ENCODE assay signal across 7 mouse cellular contexts in the genomic region with DNA sequence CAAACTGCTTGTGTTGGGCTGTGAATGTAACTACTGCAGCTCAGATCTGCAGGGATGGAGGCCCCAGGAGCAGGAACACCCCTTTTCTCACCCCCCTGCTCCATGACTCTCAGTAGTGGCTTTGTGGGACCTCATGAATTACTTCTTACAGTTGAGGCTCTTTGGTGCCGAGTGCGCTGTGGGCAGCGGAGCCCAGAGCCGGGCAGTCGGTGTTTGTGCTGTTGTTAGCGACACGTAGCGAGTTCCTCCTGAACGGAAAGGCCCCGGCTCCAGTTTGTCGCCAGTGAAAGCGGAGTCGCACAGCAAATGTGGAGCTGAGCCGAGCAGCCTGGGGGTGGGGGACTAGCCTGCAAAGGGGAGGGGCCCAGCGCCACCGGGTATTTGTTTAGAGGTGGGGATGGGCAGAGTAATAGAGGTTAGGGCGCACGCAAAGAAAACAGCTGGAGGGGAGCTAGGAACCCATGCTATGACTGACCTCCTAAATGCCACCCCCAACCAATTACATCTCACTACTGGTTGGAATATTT. TPM values are rescaled to one million over a fixed set of nuclear protein-coding genes. Genes with fewer than 3 reads are reported as not detected.
DNase-seq lines count a peak whose midpoint lies in the region; ATAC-seq lines count a peak whose summit lies in the region.

No protein-coding gene starts in this region.

- peak; percentile 60; the same call in 1 of the 2 replicates for ATAC-seq in forebrain, embryonic 12.5 days (ENCODE audit: low FRiP score)
- peak; percentile 32 to 45; a peak in 2 of 4 replicates for ATAC-seq in hematopoietic stem cell, adult 5-6 weeks (replicated peaks in 1 of 2; ENCODE audit: insufficient read depth in 1 of 2, low FRiP score in 2 of 2, low TSS enrichment in 1 of 2, low read depth in 1 of 2, poor library complexity in 2 of 2, severe bottlenecking in 2 of 2)
- peak; percentile 81 for ATAC-seq in limb, embryonic 12.5 days (ENCODE audit: insufficient number of reproducible peaks, insufficient read depth, low FRiP score, low TSS enrichment, low read depth)
- ATAC-seq in midbrain, embryonic 14.5 days (ENCODE audit: low FRiP score, low TSS enrichment), result peak; percentile 66; the same call in 1 of the 2 replicates
- no peak for ATAC-seq in megakaryocyte-erythroid progenitor cell, adult 5-6 weeks (replicated peaks; ENCODE audit: low FRiP score, low TSS enrichment, poor library complexity, severe bottlenecking)

- H3K9ac ChIP-seq in forebrain, embryonic 12.5 days, result peak overlapping the region; percentile 45; the same call in 1 of the 2 replicates
- H3K9ac ChIP-seq in limb, embryonic 12.5 days (replicated peaks), result peak overlapping the region; percentile 44
- H3K9ac ChIP-seq in midbrain, embryonic 14.5 days (replicated peaks; ENCODE audit: low read length), result peak overlapping the region; percentile 27

- peak overlapping the region; percentile 53 for H3K4me2 ChIP-seq in forebrain, embryonic 12.5 days
- peak overlapping the region; percentile 57 for H3K4me2 ChIP-seq in limb, embryonic 12.5 days
- peak overlapping the region; percentile 53 for H3K4me2 ChIP-seq in midbrain, embryonic 14.5 days (ENCODE audit: low read length)

- peaks cover 86% of the 10 kb centered on the region for H3K27me3 ChIP-seq in forebrain, embryonic 12.5 days
- no peaks in the 10 kb centered on the region for H3K27me3 ChIP-seq in limb, embryonic 12.5 days
- no peaks in the 10 kb centered on the region for H3K27me3 ChIP-seq in midbrain, embryonic 14.5 days (ENCODE audit: control insufficient read depth, insufficient read depth, low read length)

- peak overlapping the region; percentile 58; the same call in 1 of the 2 replicates for H3K27ac ChIP-seq in forebrain, embryonic 12.5 days
- peak overlapping the region; percentile 85 for H3K27ac ChIP-seq in limb, embryonic 12.5 days
- H3K27ac ChIP-seq in midbrain, embryonic 14.5 days (replicated peaks; ENCODE audit: low read depth, low read length), result peak overlapping the region; percentile 54; the same call in 1 of the 2 replicates

- under 1% methylated on average over 18 of the region's 18 CpGs for WGBS in forebrain, embryonic 12.5 days
- WGBS in limb, embryonic 12.5 days, result under 1% methylated on average over 18 of the region's 18 CpGs
- 2% methylated on average over 18 of the region's 18 CpGs for WGBS in midbrain, embryonic 14.5 days

- H3K4me1 ChIP-seq in forebrain, embryonic 12.5 days, result peaks cover 34% of the 10 kb centered on the region
- peaks cover 64% of the 10 kb centered on the region for H3K4me1 ChIP-seq in limb, embryonic 12.5 days (replicated peaks)
- peaks cover 41% of the 10 kb centered on the region for H3K4me1 ChIP-seq in midbrain, embryonic 14.5 days (ENCODE audit: control insufficient read depth, insufficient read depth, low read length)

- H3K36me3 ChIP-seq in forebrain, embryonic 12.5 days (replicated peaks), result no peaks in the 10 kb centered on the region
- H3K36me3 ChIP-seq in limb, embryonic 12.5 days, result no peaks in the 10 kb centered on the region
- H3K36me3 ChIP-seq in midbrain, embryonic 14.5 days (ENCODE audit: control insufficient read depth, insufficient read depth, low read length), result no peaks in the 10 kb centered on the region

- peak overlapping the region; percentile 11; the same call in 1 of the 2 replicates for H3K4me3 ChIP-seq in forebrain, embryonic 12.5 days (replicated peaks)
- H3K4me3 ChIP-seq in limb, embryonic 12.5 days (replicated peaks), result peak overlapping the region; percentile 25
- H3K4me3 ChIP-seq in midbrain, embryonic 14.5 days (replicated peaks; ENCODE audit: low read depth, low read length), result peak overlapping the region; percentile 22

- H3K9me3 ChIP-seq in forebrain, embryonic 12.5 days, result no peaks in the 10 kb centered on the region
- H3K9me3 ChIP-seq in limb, embryonic 12.5 days, result no peaks in the 10 kb centered on the region
- H3K9me3 ChIP-seq in midbrain, embryonic 14.5 days (ENCODE audit: control insufficient read depth, low read length), result no peaks in the 10 kb centered on the region

- DNase-seq in B cell, adult 2 months, result peak; percentile 42 to 49
- DNase-seq in ES-CJ7 (ENCODE audit: low read depth, low spot score), result peak; percentile 21
- DNase-seq in midbrain, embryonic 14.5 days, result peak; percentile 72

RNA-seq across cellular contexts. Expression of gene Ebf1, which starts 48.1 kb away (rescaled TPM):
- polyA plus RNA-seq in forebrain, embryonic 12.5 days (2016; fragmentation: Nextera tagmentation; extraction: Ambion mirVana), result 26.8 and 27.2 TPM in 2 replicates
- total RNA-seq in hematopoietic stem cell, adult 5-6 weeks (2017), result 0.56 TPM in 1 of 2 replicates, not detected in the other
- 93.3 and 95.7 TPM in 2 replicates for polyA plus RNA-seq in limb, embryonic 12.5 days (2016; fragmentation: Nextera tagmentation; extraction: Ambion mirVana)
- 98.3 and 112 TPM in 2 replicates for polyA plus RNA-seq in midbrain, embryonic 14.5 days (2014; fragmentation: Nextera tagmentation; extraction: Ambion mirVana)
- total RNA-seq in megakaryocyte-erythroid progenitor cell, adult 5-6 weeks (2014; fragmentation: Nextera tagmentation), result 4.0 and 26.9 TPM in 2 replicates
- 2.9 TPM in 1 of 2 replicates, not detected in the other for total RNA-seq in megakaryocyte-erythroid progenitor cell, adult 5-6 weeks (2017)

Comparison
In these comparisons a context has a peak if more than half of its experiments do, and no peak if none do; other contexts are left out.
1. DNase-seq: peak in every context shown above with its lines; median percentile 72 in midbrain, embryonic 14.5 days; 46 in B cell, adult 2 months; 21 in ES-CJ7.